Mouse (Mus musculus): ENCODE data around the gene Ksr2. TPM values are rescaled to one million over a fixed set of nuclear protein-coding genes. Genes with fewer than 3 reads are reported as not detected.

Ksr2 gene
- total and polyA plus RNA-seq, 3 experiments, result 0.36 to 1.3 (median 1.2) TPM

DNA sequence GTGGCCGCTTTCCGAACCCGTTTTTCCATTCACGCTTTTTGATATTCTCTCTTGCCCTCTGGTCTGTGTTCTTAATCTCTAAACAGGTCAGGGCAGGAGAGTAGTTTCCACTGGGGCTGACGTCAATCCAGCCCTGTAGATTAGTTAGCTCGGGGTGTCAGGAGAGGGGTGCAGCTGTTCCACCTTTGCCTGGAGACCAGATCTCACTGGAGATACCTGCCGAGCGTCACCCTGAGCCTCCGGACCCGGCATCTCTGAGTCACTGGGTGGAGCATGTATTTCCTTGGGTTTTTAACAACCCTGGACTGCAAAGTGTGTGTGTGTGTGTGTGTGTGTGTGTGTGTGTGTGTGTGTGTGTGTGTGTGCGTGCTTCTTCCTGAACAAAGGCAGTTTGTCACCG lies 53.3 kb downstream of the Ksr2 start:
- H3K9ac ChIP-seq (ENCODE audit: insufficient read depth, low read depth), result no peak overlapping the region
- peak overlapping the region; percentile 35; the same call in 1 of the 2 replicates for H3K4me2 ChIP-seq (ENCODE audit: insufficient read depth, low read depth, poor library complexity, severe bottlenecking)
- in situ Hi-C loops (cut with MboI; ENCODE audit: low pct_ligation_motif_present, low pct_unique_long_range_greater_than_20kb, low sequenced_read_pairs) (no loop called here), dilution Hi-C loops (cut with MboI; ENCODE audit: extremely low pct_ligation_motif_present, extremely low pct_unique_long_range_greater_than_20kb, low sequenced_read_pairs) (no loop called here)
- no peak overlapping the region for H3K27ac ChIP-seq (ENCODE audit: insufficient read depth, low read depth)
- peaks cover 20 to 22% of the 10 kb centered on the region in 2 experiments for H3K4me1 ChIP-seq (ENCODE audit: control insufficient read depth in 1 of 2, insufficient read depth in 2 of 2)
- peaks cover 0 to 4% of the 10 kb centered on the region in 2 experiments for H3K36me3 ChIP-seq (replicated peaks in 1 of 2; ENCODE audit: control insufficient read depth in 1 of 2, insufficient read depth in 1 of 2, low read length in 1 of 2)
- peaks cover 13% of the 10 kb centered on the region for H3K9me3 ChIP-seq (replicated peaks; ENCODE audit: low read length)
- DNase-seq (ENCODE audit: extremely low read depth), result no peak
- H3K79me2 ChIP-seq (replicated peaks; ENCODE audit: control insufficient read depth, extremely low read depth, insufficient read depth, poor library complexity, severe bottlenecking), result no peaks in the 10 kb centered on the region
- H3K4me3 ChIP-seq (replicated peaks in 1 of 3; ENCODE audit: low read depth in 2 of 3, low read length in 2 of 3, poor library complexity in 1 of 3), result no peak overlapping the region
- TF ChIP-seq RAD21 (IDR thresholded peaks at IDR 0.05; ENCODE audit: low read depth, low read length) (no peak), JUN (IDR thresholded peaks at IDR 0.05; ENCODE audit: insufficient read depth, low read depth, low read length) (no peak), POLR2A (IDR thresholded peaks at IDR 0.05; ENCODE audit: low read depth, low read length) (peak; percentile 18; the same call in 1 of the 2 replicates), PAX5 (IDR thresholded peaks at IDR 0.05; ENCODE audit: low read length) (no peak), BHLHE40 (IDR thresholded peaks at IDR 0.05; ENCODE audit: low read depth, low read length) (peak; percentile 29; the same call in 1 of the 2 replicates), ETS1 (conservative IDR thresholded peaks at IDR 0.05; ENCODE audit: low read depth, low read length) (0 out of 2 replicates have a peak, but pooled peaks have one; percentile 24), TCF12 (IDR thresholded peaks at IDR 0.05; ENCODE audit: low read depth, low read length) (peak; percentile 30; the same call in 1 of the 2 replicates), EP300 (IDR thresholded peaks at IDR 0.05; ENCODE audit: low read length) (0 out of 2 replicates have a peak, but pooled peaks have one; percentile 12)
- no peaks in the 10 kb centered on the region for H3K27me3 ChIP-seq (replicated peaks)

DNA sequence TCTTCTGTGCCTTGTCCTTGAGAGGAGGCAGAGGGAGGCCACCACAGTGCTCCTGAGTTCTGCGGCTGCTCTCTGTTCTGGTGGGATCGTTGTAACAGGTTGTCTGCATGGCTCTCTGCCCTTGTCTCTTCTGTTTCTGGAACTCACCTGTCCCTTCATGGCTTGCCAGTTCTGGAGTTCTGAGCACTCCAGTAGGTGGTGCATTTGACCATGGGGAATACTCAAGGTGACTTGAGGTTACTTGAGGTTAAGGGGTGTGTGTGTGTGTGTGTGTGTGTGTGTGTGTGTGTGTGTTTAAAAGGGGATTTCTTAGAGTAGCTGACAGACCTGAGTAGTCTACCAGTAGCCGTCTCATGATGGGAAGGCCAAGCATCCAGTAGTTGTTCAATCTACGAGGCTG lies 55.2 kb downstream of the Ksr2 start:
- H3K4me1 ChIP-seq (ENCODE audit: control insufficient read depth in 1 of 2, insufficient read depth in 2 of 2), result peaks cover 20 to 22% of the 10 kb centered on the region in 2 experiments
- peaks cover 0 to 2% of the 10 kb centered on the region in 2 experiments for H3K36me3 ChIP-seq (replicated peaks in 1 of 2; ENCODE audit: control insufficient read depth in 1 of 2, insufficient read depth in 1 of 2, low read length in 1 of 2)
- no peak for TF ChIP-seq ZKSCAN1 (IDR thresholded peaks at IDR 0.05; ENCODE audit: borderline replicate concordance, low read depth, low read length)
- no peak for TF ChIP-seq HCFC1 (IDR thresholded peaks at IDR 0.05; ENCODE audit: low read depth, low read length)
- TF ChIP-seq CTCF (conservative IDR thresholded peaks at IDR 0.05 in 1 of 2, IDR thresholded peaks at IDR 0.05 in 1 of 2; ENCODE audit: low read depth in 2 of 2, low read length in 2 of 2), result peak in 1 of 2 experiments; percentile 63; a peak in 2 of 4 replicates
- peak; percentile 56 for TF ChIP-seq RAD21 (IDR thresholded peaks at IDR 0.05; ENCODE audit: low read depth, low read length)
- no peak for TF ChIP-seq USF2 (conservative IDR thresholded peaks at IDR 0.05; ENCODE audit: low read depth, low read length)
- TF ChIP-seq ZC3H11A (IDR thresholded peaks at IDR 0.05; ENCODE audit: low read depth, low read length), result 0 out of 2 replicates have a peak, but pooled peaks have one; percentile 8
- no peak for TF ChIP-seq KAT2A (IDR thresholded peaks at IDR 0.05; ENCODE audit: insufficient replicate concordance, low read length)
- peak; percentile 47; the same call in 1 of the 2 replicates for TF ChIP-seq IRF4 (IDR thresholded peaks at IDR 0.05; ENCODE audit: low read depth, low read length)
- peak; percentile 64 for TF ChIP-seq SMC3 (IDR thresholded peaks at IDR 0.05; ENCODE audit: low read depth, low read length)
- TF ChIP-seq MXI1 (IDR thresholded peaks at IDR 0.05; ENCODE audit: low read depth, low read length), result 0 out of 2 replicates have a peak, but pooled peaks have one; percentile 27
- H3K79me2 ChIP-seq (replicated peaks; ENCODE audit: control insufficient read depth, extremely low read depth, insufficient read depth, poor library complexity, severe bottlenecking), result no peaks in the 10 kb centered on the region
- no peak overlapping the region; the same call in 1 of the 2 replicates for H3K27ac ChIP-seq (ENCODE audit: insufficient read depth, low read depth)
- dilution Hi-C loops (cut with MboI; ENCODE audit: extremely low pct_ligation_motif_present, extremely low pct_unique_long_range_greater_than_20kb, low sequenced_read_pairs), result no loop called here
- H3K4me2 ChIP-seq (ENCODE audit: insufficient read depth, low read depth, poor library complexity, severe bottlenecking), result peak overlapping the region; percentile 65
- peak overlapping the region; percentile 34; the same call in 1 of the 2 replicates for H3K9ac ChIP-seq (ENCODE audit: insufficient read depth, low read depth)
- in situ Hi-C loops (cut with MboI; ENCODE audit: low pct_ligation_motif_present, low pct_unique_long_range_greater_than_20kb, low sequenced_read_pairs), result no loop called here
- no peak overlapping the region for H3K4me3 ChIP-seq (replicated peaks in 1 of 3; ENCODE audit: low read depth in 2 of 3, low read length in 2 of 3, poor library complexity in 1 of 3)
- H3K9me3 ChIP-seq (replicated peaks; ENCODE audit: low read length), result peaks cover 10% of the 10 kb centered on the region
- H3K27me3 ChIP-seq (replicated peaks), result no peaks in the 10 kb centered on the region
- no peak for DNase-seq (ENCODE audit: extremely low read depth)
